Mouse (Mus musculus): ENCODE measurements around the gene Spint2. TPM values are rescaled to one million over a fixed set of nuclear protein-coding genes. Genes with fewer than 3 reads are reported as not detected.

Spint2 gene
- polyA plus RNA-seq, 1 experiment from 2014 or later: 722 TPM

- H3K9ac ChIP-seq (ENCODE audit: low read depth, low read length): no peak overlapping the region
- no peak for TF ChIP-seq CTCF (IDR thresholded peaks at IDR 0.05; ENCODE audit: low read depth)
- H3K9me3 ChIP-seq (ENCODE audit: control insufficient read depth): no peaks in the 10 kb centered on the region
- WGBS: 58% methylated on average over 3 of the region's 3 CpGs
- H3K4me3 ChIP-seq (ENCODE audit: low read depth, low read length): peak overlapping the region; percentile 52
- no peaks in the 10 kb centered on the region for H3K27me3 ChIP-seq (replicated peaks; ENCODE audit: control insufficient read depth, insufficient read depth, low read length)
- H3K4me2 ChIP-seq (replicated peaks; ENCODE audit: low read depth): peak overlapping the region; percentile 88
- H3K4me1 ChIP-seq (replicated peaks; ENCODE audit: control insufficient read depth, insufficient read depth, low read length): no peaks in the 10 kb centered on the region
- H3K36me3 ChIP-seq (ENCODE audit: control insufficient read depth, insufficient read depth): no peaks in the 10 kb centered on the region
- no peak overlapping the region for H3K27ac ChIP-seq (ENCODE audit: low read depth, low read length)
- no peak for ATAC-seq
These were observed 50.2 kb downstream of the Spint2 start for GRCm38 (mm10) chr7:29231517-29231916.

GRCm38 (mm10) chr7:29230560-29230959 is 51.2 kb downstream of the Spint2 start:
- no peak overlapping the region for H3K27ac ChIP-seq (ENCODE audit: low read depth, low read length)
- H3K27me3 ChIP-seq (replicated peaks; ENCODE audit: control insufficient read depth, insufficient read depth, low read length): no peaks in the 10 kb centered on the region
- H3K36me3 ChIP-seq (ENCODE audit: control insufficient read depth, insufficient read depth): peaks cover under 1% of the 10 kb centered on the region; the same call in 1 of the 2 replicates
- no peak overlapping the region for H3K4me2 ChIP-seq (replicated peaks; ENCODE audit: low read depth)
- H3K9ac ChIP-seq (ENCODE audit: low read depth, low read length): no peak overlapping the region
- no peaks in the 10 kb centered on the region for H3K4me1 ChIP-seq (replicated peaks; ENCODE audit: control insufficient read depth, insufficient read depth, low read length)
- no peak for ATAC-seq
- H3K4me3 ChIP-seq (ENCODE audit: low read depth, low read length): no peak overlapping the region
- WGBS: 54% methylated on average over 3 of the region's 3 CpGs
- no peaks in the 10 kb centered on the region for H3K9me3 ChIP-seq (ENCODE audit: control insufficient read depth)
- TF ChIP-seq CTCF (IDR thresholded peaks at IDR 0.05; ENCODE audit: low read depth): no peak

- TF ChIP-seq CTCF (IDR thresholded peaks at IDR 0.05; ENCODE audit: low read depth): no peak
These were observed 53.5 kb downstream of the Spint2 start for GRCm38 (mm10) chr7:29228202-29228601.

GRCm38 (mm10) chr7:29225520-29225919 is 56.2 kb downstream of the Spint2 start:
- Histone ChIP-seq H3K4me2 (replicated peaks; ENCODE audit: low read depth) (no peak overlapping the region), H3K4me1 (replicated peaks; ENCODE audit: control insufficient read depth, insufficient read depth, low read length) (no peaks in the 10 kb centered on the region), H3K9me3 (ENCODE audit: control insufficient read depth) (no peaks in the 10 kb centered on the region), H3K27me3 (replicated peaks; ENCODE audit: control insufficient read depth, insufficient read depth, low read length) (no peaks in the 10 kb centered on the region), H3K4me3 (ENCODE audit: low read depth, low read length) (no peak overlapping the region), H3K36me3 (ENCODE audit: control insufficient read depth, insufficient read depth) (peaks cover 4% of the 10 kb centered on the region; the same call in 1 of the 2 replicates), H3K27ac (ENCODE audit: low read depth, low read length) (no peak overlapping the region), H3K9ac (ENCODE audit: low read depth, low read length) (no peak overlapping the region)
- no peak for ATAC-seq
- 76% methylated on average over 13 of the region's 13 CpGs for WGBS
- TF ChIP-seq CTCF (IDR thresholded peaks at IDR 0.05; ENCODE audit: low read depth): no peak

More at GRCm38 (mm10) chr7:29228202-29228601, 53.5 kb downstream of the Spint2 start:
- ATAC-seq: no peak
- H3K27ac ChIP-seq (ENCODE audit: low read depth, low read length): no peak overlapping the region
- peaks cover 4% of the 10 kb centered on the region; the same call in 1 of the 2 replicates for H3K36me3 ChIP-seq (ENCODE audit: control insufficient read depth, insufficient read depth)
- 61% methylated on average over 4 of the region's 4 CpGs for whole genome bisulfite sequencing
- no peak overlapping the region for H3K9ac ChIP-seq (ENCODE audit: low read depth, low read length)
- H3K4me1 ChIP-seq (replicated peaks; ENCODE audit: control insufficient read depth, insufficient read depth, low read length): no peaks in the 10 kb centered on the region
- no peak overlapping the region for H3K4me3 ChIP-seq (ENCODE audit: low read depth, low read length)
- H3K27me3 ChIP-seq (replicated peaks; ENCODE audit: control insufficient read depth, insufficient read depth, low read length): no peaks in the 10 kb centered on the region
- H3K4me2 ChIP-seq (replicated peaks; ENCODE audit: low read depth): no peak overlapping the region
- H3K9me3 ChIP-seq (ENCODE audit: control insufficient read depth): no peaks in the 10 kb centered on the region

- Histone ChIP-seq H3K9ac (ENCODE audit: low read depth, low read length) (no peak overlapping the region), H3K4me1 (replicated peaks; ENCODE audit: control insufficient read depth, insufficient read depth, low read length) (no peaks in the 10 kb centered on the region), H3K4me2 (replicated peaks; ENCODE audit: low read depth) (no peak overlapping the region), H3K4me3 (ENCODE audit: low read depth, low read length) (no peak overlapping the region), H3K36me3 (ENCODE audit: control insufficient read depth, insufficient read depth) (peaks cover 4% of the 10 kb centered on the region; the same call in 1 of the 2 replicates), H3K27ac (ENCODE audit: low read depth, low read length) (no peak overlapping the region), H3K9me3 (ENCODE audit: control insufficient read depth) (peaks cover 5% of the 10 kb centered on the region; the same call in 1 of the 2 replicates), H3K27me3 (replicated peaks; ENCODE audit: control insufficient read depth, insufficient read depth, low read length) (no peaks in the 10 kb centered on the region)
- no peak for ATAC-seq
- TF ChIP-seq CTCF (IDR thresholded peaks at IDR 0.05; ENCODE audit: low read depth): no peak
- 34% methylated on average over 16 of the region's 16 CpGs for WGBS
These were observed 56.8 kb downstream of the Spint2 start for GRCm38 (mm10) chr7:29224756-29225394.

- Histone ChIP-seq H3K4me1 (replicated peaks; ENCODE audit: control insufficient read depth, insufficient read depth, low read length) (no peaks in the 10 kb centered on the region), H3K4me2 (replicated peaks; ENCODE audit: low read depth) (no peak overlapping the region), H3K9ac (ENCODE audit: low read depth, low read length) (no peak overlapping the region), H3K4me3 (ENCODE audit: low read depth, low read length) (no peak overlapping the region), H3K36me3 (ENCODE audit: control insufficient read depth, insufficient read depth) (no peaks in the 10 kb centered on the region), H3K27me3 (replicated peaks; ENCODE audit: control insufficient read depth, insufficient read depth, low read length) (no peaks in the 10 kb centered on the region), H3K27ac (ENCODE audit: low read depth, low read length) (no peak overlapping the region), H3K9me3 (ENCODE audit: control insufficient read depth) (peaks cover 16% of the 10 kb centered on the region)
- no peak for TF ChIP-seq CTCF (IDR thresholded peaks at IDR 0.05; ENCODE audit: low read depth)
- WGBS: 60% methylated on average over 15 of the region's 15 CpGs
- ATAC-seq: no peak
These were observed 66.9 kb downstream of the Spint2 start for GRCm38 (mm10) chr7:29214846-29215245.

Measured in intestine, postnatal 0 days (tissue).